Mouse (Mus musculus) forebrain, embryonic 14.5 days (tissue): ENCODE measurements around the gene Prx. TPM values are rescaled to one million over a fixed set of nuclear protein-coding genes. Genes with fewer than 3 reads are reported as not detected.
"Not testable (repeated sequence)": the region's sequence is repeated elsewhere in the genome, so short reads cannot be mapped to it uniquely, and the experiment has no call there.

Source experiments
- ATAC-seq: fragments of 200-750 bp; cut with Nextera tagmentation; 2 replicates; pipeline ENCODE4 v1.8.0; 2017; ENCODE audit warnings: mild to moderate bottlenecking, moderate library complexity
- DNase-seq: peaks from one replicate; pipeline ENCODE4 v3.0.0-alpha.2; 2015; ENCODE audit warnings: low spot score
- H3K27ac ChIP-seq: fragments of 300-500 bp; sonication (generic); 2 replicates; pipeline ENCODE4 v1.5.1; 2014; ENCODE audit warnings: low read depth, mild to moderate bottlenecking, control low read depth, low read length, moderate library complexity
- H3K27me3 ChIP-seq: fragments of 300-500 bp; sonication (generic); replicated peaks from 2 replicates; pipeline ENCODE4 v1.6.1; 2014; ENCODE audit warnings: low read length, control low read depth, mixed read lengths; ENCODE audit not compliant: control insufficient read depth, insufficient read depth
- H3K36me3 ChIP-seq: fragments of 300-500 bp; sonication (generic); 2 replicates; pipeline ENCODE4 v1.6.1; 2014; ENCODE audit warnings: low read length, control low read depth; ENCODE audit not compliant: control insufficient read depth, insufficient read depth
- H3K4me1 ChIP-seq: fragments of 300-500 bp; sonication (generic); 2 replicates; pipeline ENCODE4 v1.6.1; 2014; ENCODE audit warnings: antibody characterized with exemption, low read length, control low read depth; ENCODE audit not compliant: control insufficient read depth, insufficient read depth
- H3K4me2 ChIP-seq: fragments of 300-500 bp; sonication (generic); 2 replicates; pipeline ENCODE4 v1.6.1; 2014; ENCODE audit warnings: mild to moderate bottlenecking, control low read depth, low read length
- H3K4me3 ChIP-seq: fragments of 300-500 bp; sonication (generic); 2 replicates; pipeline ENCODE4 v1.5.1; 2014; ENCODE audit warnings: low read depth, low read length, control low read depth
- H3K9ac ChIP-seq: fragments of 300-500 bp; sonication (generic); 2 replicates; pipeline ENCODE4 v1.6.1; 2014; ENCODE audit warnings: mild to moderate bottlenecking, low read length, control low read depth, moderate library complexity
- H3K9me3 ChIP-seq: fragments of 300-500 bp; sonication (generic); replicated peaks from 2 replicates; pipeline ENCODE4 v1.6.1; 2016; ENCODE audit warnings: low read length, control low read depth, mixed read lengths; ENCODE audit not compliant: control insufficient read depth
- whole genome bisulfite sequencing: fragments of 180-500 bp; shearing (Covaris S2); extraction: QIAGEN DNeasy Blood & Tissue Kit; methylation state at CpG from one replicate; pipeline ENCODE4 v1.1.7; 2014; 5-methylcytosine and 5-hydroxymethylcytosine counted together
- polyA plus RNA-seq: library from polyadenylated mRNA; unstranded; fragments of >200 nt; fragmentation: Nextera tagmentation; extraction: Ambion mirVana; gene quantifications from 2 replicates; pipeline ENCODE4 v1.2.1, GENCODE M21; 2014

The Prx gene
- polyA plus RNA-seq, 1 experiment from 2014 or later = 0.55 TPM

- H3K4me1 ChIP-seq = peaks cover 3% of the 10 kb centered on the region; the same call in 1 of the 2 replicates
- H3K9ac ChIP-seq = no peak overlapping the region
- no peak overlapping the region for H3K4me2 ChIP-seq
- DNase-seq (no peak), ATAC-seq (no peak)
- no peaks in the 10 kb centered on the region for H3K27me3 ChIP-seq
- H3K27ac ChIP-seq = no peak overlapping the region
- WGBS = 90% methylated on average over 25 of the region's 25 CpGs
- no peaks in the 10 kb centered on the region for H3K36me3 ChIP-seq
- no peak overlapping the region for H3K4me3 ChIP-seq
- no peaks in the 10 kb centered on the region for H3K9me3 ChIP-seq
Observed at GRCm38 (mm10) chr7:27489270-27489869, 9.8 kb upstream of the Prx start.

- Histone ChIP-seq H3K27me3 (no peaks in the 10 kb centered on the region), H3K4me2 (peak overlapping the region; percentile 51), H3K9me3 (no peaks in the 10 kb centered on the region), H3K4me1 (peaks cover 3% of the 10 kb centered on the region; the same call in 1 of the 2 replicates), H3K36me3 (no peaks in the 10 kb centered on the region), H3K27ac (peak overlapping the region; percentile 48; the same call in 1 of the 2 replicates), H3K9ac (peak overlapping the region; percentile 60; the same call in 1 of the 2 replicates), H3K4me3 (peak overlapping the region; percentile 29)
- 41% methylated on average over 4 of the region's 4 CpGs for WGBS
- DNase-seq (no peak), ATAC-seq (no peak)
Observed at GRCm38 (mm10) chr7:27490227-27490542, 8.9 kb upstream of the Prx start.

GRCm38 (mm10) chr7:27490543-27491329, 8.4 kb upstream of the Prx start:
- Histone ChIP-seq H3K4me3 (peak overlapping the region; percentile 29), H3K27ac (peak overlapping the region; percentile 48), H3K9me3 (no peaks in the 10 kb centered on the region), H3K4me1 (peaks cover 3% of the 10 kb centered on the region; the same call in 1 of the 2 replicates), H3K4me2 (peak overlapping the region; percentile 51), H3K36me3 (no peaks in the 10 kb centered on the region), H3K27me3 (no peaks in the 10 kb centered on the region), H3K9ac (peak overlapping the region; percentile 60)
- ATAC-seq = peak; percentile 25
- DNase-seq = peak; percentile 77
- WGBS = under 1% methylated on average over 29 of the region's 33 CpGs

GRCm38 (mm10) chr7:27491856-27492255, 7.3 kb upstream of the Prx start:
- 79% methylated on average over 7 of the region's 7 CpGs for WGBS
- no peak overlapping the region for H3K27ac ChIP-seq

GRCm38 (mm10) chr7:27493022-27493421, 6.1 kb upstream of the Prx start:
- no peak overlapping the region for H3K4me3 ChIP-seq
- ATAC-seq (no peak), DNase-seq (no peak)
- no peaks in the 10 kb centered on the region for H3K9me3 ChIP-seq
- no peak overlapping the region for H3K27ac ChIP-seq
- no peak overlapping the region for H3K4me2 ChIP-seq
- no peak overlapping the region for H3K9ac ChIP-seq
- no peaks in the 10 kb centered on the region for H3K36me3 ChIP-seq
- no peaks in the 10 kb centered on the region for H3K27me3 ChIP-seq
- 81% methylated on average over 3 of the region's 3 CpGs for WGBS
- H3K4me1 ChIP-seq = no peaks in the 10 kb centered on the region

More at GRCm38 (mm10) chr7:27491856-27492255, 7.3 kb upstream of the Prx start:
- DNase-seq = no peak
- Histone ChIP-seq H3K9me3 (no peaks in the 10 kb centered on the region), H3K27me3 (no peaks in the 10 kb centered on the region), H3K4me2 (no peak overlapping the region), H3K36me3 (no peaks in the 10 kb centered on the region), H3K4me1 (no peaks in the 10 kb centered on the region), H3K9ac (no peak overlapping the region), H3K4me3 (no peak overlapping the region)
- no peak for ATAC-seq

GRCm38 (mm10) chr7:27493450-27493849, 5.7 kb upstream of the Prx start:
- Histone ChIP-seq H3K36me3 (no peaks in the 10 kb centered on the region), H3K27ac (no peak overlapping the region), H3K4me3 (no peak overlapping the region), H3K4me2 (no peak overlapping the region), H3K9ac (no peak overlapping the region), H3K4me1 (no peaks in the 10 kb centered on the region), H3K9me3 (no peaks in the 10 kb centered on the region), H3K27me3 (no peaks in the 10 kb centered on the region)
- WGBS = 92% methylated on average over 5 of the region's 5 CpGs
- ATAC-seq (no peak), DNase-seq (no peak)

- H3K4me3 ChIP-seq, H3K27me3 ChIP-seq, H3K36me3 ChIP-seq, H3K4me2 ChIP-seq, H3K9me3 ChIP-seq, ATAC-seq, H3K27ac ChIP-seq, DNase-seq, H3K4me1 ChIP-seq, H3K9ac ChIP-seq: not testable (repeated sequence)
- WGBS = 80% methylated on average over 9 of the region's 9 CpGs
Observed at GRCm38 (mm10) chr7:27494659-27495367, 4.3 kb upstream of the Prx start.

GRCm38 (mm10) chr7:27501620-27502019, 2.5 kb downstream of the Prx start:
- Histone ChIP-seq H3K4me2 (no peak overlapping the region), H3K9me3 (no peaks in the 10 kb centered on the region)
- WGBS = 85% methylated on average over 4 of the region's 4 CpGs

More at GRCm38 (mm10) chr7:27501620-27502019, 2.5 kb downstream of the Prx start:
- ATAC-seq (no peak), DNase-seq (no peak)
- Histone ChIP-seq H3K4me3 (no peak overlapping the region), H3K27me3 (no peaks in the 10 kb centered on the region), H3K27ac (no peak overlapping the region), H3K36me3 (no peaks in the 10 kb centered on the region), H3K9ac (no peak overlapping the region), H3K4me1 (no peaks in the 10 kb centered on the region)
